Mouse (Mus musculus): Measurements from ENCODE around the gene St3gal4. TPM values are rescaled to one million over a fixed set of nuclear protein-coding genes. Genes with fewer than 3 reads are reported as not detected.
A peak's percentile ranks its signal among the peaks of the same experiment; 100 is the strongest.

St3gal4 gene
- total RNA-seq, 2 experiments from 2014 or later = 24.1 to 26.0 TPM

- peak; percentile 42 to 51 for DNase-seq
Measured at GRCm38 (mm10) chr9:35105884-35106880, 12.9 kb downstream of the St3gal4 start.

- no peak for DNase-seq
Measured at GRCm38 (mm10) chr9:35105438-35105837, 13.6 kb downstream of the St3gal4 start.

GRCm38 (mm10) chr9:35104711-35105110 lies 14.4 kb downstream of the St3gal4 start:
- DNase-seq = no peak

- no peak for DNase-seq
Measured at GRCm38 (mm10) chr9:35098762-35099161, 20.3 kb downstream of the St3gal4 start.

- no peak for DNase-seq
Measured at GRCm38 (mm10) chr9:35097901-35098300, 21.2 kb downstream of the St3gal4 start.

GRCm38 (mm10) chr9:35095726-35096125 lies 23.3 kb downstream of the St3gal4 start:
- peak in 1 of 2 experiments; percentile 2 for DNase-seq

- DNase-seq = no peak
Measured at GRCm38 (mm10) chr9:35093350-35093749, 25.7 kb downstream of the St3gal4 start.

GRCm38 (mm10) chr9:35092904-35093303 lies 26.2 kb downstream of the St3gal4 start:
- no peak for DNase-seq

GRCm38 (mm10) chr9:35061446-35061845 lies 57.6 kb downstream of the St3gal4 start:
- DNase-seq = peak in 1 of 2 experiments; percentile 23

- DNase-seq = peak in 1 of 2 experiments; percentile 17
Measured at GRCm38 (mm10) chr9:35059881-35060280, 59.2 kb downstream of the St3gal4 start.

- DNase-seq = peak; percentile 60 to 61
Measured at GRCm38 (mm10) chr9:35058596-35059354, 60.3 kb downstream of the St3gal4 start.

- peak in 1 of 2 experiments; percentile 8 for DNase-seq
Measured at GRCm38 (mm10) chr9:35058186-35058585, 60.9 kb downstream of the St3gal4 start.

GRCm38 (mm10) chr9:35057631-35058030 lies 61.4 kb downstream of the St3gal4 start:
- DNase-seq = peak in 1 of 2 experiments; percentile 1

- peak in 1 of 2 experiments; percentile 0 for DNase-seq
Measured at GRCm38 (mm10) chr9:35056611-35057010, 62.5 kb downstream of the St3gal4 start.

GRCm38 (mm10) chr9:35055528-35056330 lies 63.3 kb downstream of the St3gal4 start:
- DNase-seq = peak in 1 of 2 experiments; percentile 38

GRCm38 (mm10) chr9:35053669-35054068 lies 65.4 kb downstream of the St3gal4 start:
- peak in 1 of 2 experiments; percentile 0 for DNase-seq

GRCm38 (mm10) chr9:35053081-35053480 lies 66.0 kb downstream of the St3gal4 start:
- DNase-seq = no peak

- no peak for DNase-seq
Measured at GRCm38 (mm10) chr9:35052671-35053070, 66.4 kb downstream of the St3gal4 start.

GRCm38 (mm10) chr9:35051666-35052065 lies 67.4 kb downstream of the St3gal4 start:
- peak; percentile 56 to 81 for DNase-seq

GRCm38 (mm10) chr9:35050701-35051454 lies 68.2 kb downstream of the St3gal4 start:
- DNase-seq = no peak
